Mouse (Mus musculus): ENCODE measurements around the gene Trp53.
"Not testable (repeated sequence)": the region's sequence is repeated elsewhere in the genome, so short reads cannot be mapped to it uniquely, and the experiment has no call there.

The Trp53 gene

DNA sequence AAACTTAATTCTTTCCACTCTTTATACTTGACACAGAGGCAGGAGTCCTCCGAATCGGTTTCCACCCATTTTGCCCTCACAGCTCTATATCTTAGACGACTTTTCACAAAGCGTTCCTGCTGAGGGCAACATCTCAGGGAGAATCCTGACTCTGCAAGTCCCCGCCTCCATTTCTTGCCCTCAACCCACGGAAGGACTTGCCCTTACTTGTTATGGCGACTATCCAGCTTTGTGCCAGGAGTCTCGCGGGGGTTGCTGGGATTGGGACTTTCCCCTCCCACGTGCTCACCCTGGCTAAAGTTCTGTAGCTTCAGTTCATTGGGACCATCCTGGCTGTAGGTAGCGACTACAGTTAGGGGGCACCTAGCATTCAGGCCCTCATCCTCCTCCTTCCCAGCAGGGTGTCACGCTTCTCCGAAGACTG is at the start of gene Trp53, which contains the start of gene Wrap53:
Gene Trp53, plus strand, starts transcription at position 269 of the 424 bp plus-strand sequence.
Gene Wrap53, minus strand, starts transcription at position 165 of the 424 bp plus-strand sequence.
- DNase-seq (ENCODE audit: extremely low read depth, insufficient read length, low spot score), result peak; percentile 84

DNA sequence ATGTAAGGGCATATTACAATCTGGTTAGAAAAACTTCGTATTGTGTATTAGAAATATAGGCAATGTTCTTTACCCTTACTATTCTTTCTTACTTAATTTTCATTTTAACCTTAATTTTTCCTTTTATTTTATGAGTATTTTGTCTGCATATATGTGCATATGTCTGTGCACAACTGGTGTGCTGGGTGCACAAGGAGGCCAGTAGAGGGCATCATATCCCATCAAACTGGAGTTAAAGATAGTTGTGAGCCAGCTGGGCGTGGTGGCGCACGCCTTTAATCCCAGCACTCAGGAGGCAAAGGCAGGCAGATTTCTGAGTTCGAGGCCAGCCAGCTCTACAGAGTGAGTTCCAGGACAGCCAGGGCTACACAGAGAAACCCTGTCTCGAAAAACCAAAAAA is 49.4 kb upstream of the Trp53 start:
- not testable (repeated sequence) for DNase-seq (ENCODE audit: extremely low read depth, insufficient read length, low spot score)

DNA sequence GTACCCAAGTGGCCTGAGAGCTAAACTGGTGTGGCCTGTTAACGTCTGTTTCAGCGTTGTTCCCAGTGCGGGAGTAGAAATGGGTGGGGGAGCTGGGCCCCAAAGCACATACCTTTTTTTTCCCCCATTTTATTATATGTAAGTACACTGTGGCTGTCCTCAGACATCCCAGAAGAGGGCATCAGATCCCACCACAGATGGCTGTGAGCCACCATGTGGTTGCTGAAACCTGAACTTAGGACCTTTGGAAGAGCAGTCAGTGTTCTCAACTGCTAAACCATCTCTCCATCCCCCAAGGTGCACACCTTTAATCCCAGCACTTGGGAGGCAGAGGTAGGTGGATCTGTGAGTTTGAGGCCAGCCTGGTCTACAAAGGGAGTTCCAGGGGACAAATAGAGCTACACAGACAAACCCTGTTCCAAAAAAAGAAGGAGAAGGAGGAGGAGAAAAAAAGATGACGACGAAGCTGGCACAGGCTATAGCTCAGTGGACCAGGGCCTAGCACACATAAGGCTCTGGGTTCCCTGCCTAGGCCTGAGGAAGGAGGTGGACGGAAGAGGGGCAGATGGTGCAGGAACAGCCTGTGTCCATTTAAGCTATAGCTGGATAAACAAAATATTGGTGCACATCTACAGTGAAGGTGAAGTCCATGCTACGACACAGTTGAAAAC is 47.5 kb upstream of the Trp53 start:
- no peak for DNase-seq (ENCODE audit: extremely low read depth, insufficient read length, low spot score)

DNA sequence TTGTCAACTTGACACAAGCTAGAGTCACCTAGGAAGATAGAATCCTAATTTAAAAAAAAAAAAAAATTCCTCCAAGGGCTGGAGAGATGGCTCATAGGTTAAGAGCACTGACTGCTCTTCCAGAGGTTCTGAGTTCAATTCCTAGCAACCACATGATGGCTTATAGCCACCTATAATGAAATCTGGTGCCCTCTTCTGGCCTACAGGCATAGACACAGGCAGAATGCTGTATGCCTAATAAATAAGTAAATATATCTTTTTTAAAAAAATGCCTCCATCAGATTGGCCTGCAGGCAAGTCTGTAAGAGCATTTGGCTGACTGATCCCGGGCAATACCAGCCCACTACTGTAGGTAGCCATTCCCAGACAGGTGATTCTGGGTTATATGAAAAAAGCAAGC is 45.2 kb upstream of the Trp53 start:
- no peak for DNase-seq (ENCODE audit: extremely low read depth, insufficient read length, low spot score)

DNA sequence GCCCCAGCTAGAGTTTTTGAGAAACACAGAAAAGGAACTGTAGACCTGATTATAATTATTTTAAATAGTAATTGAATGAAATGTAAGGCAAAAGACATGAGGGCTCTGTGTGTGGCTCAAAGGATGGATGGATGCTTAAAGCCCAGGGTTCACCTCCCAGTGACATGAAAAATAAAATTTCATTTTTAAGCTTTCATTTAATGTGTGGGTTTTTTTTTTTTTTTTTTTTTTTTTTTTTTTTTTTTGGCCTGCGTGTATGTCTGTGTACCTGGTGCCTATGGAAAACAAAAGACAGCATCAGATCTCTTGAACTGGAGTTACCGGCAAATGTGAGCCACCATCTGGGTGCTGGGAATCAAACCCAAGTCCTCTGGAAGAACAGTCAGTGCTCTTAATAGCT is 39.5 kb upstream of the Trp53 start:
- DNase-seq (ENCODE audit: extremely low read depth, insufficient read length, low spot score), result no peak

DNA sequence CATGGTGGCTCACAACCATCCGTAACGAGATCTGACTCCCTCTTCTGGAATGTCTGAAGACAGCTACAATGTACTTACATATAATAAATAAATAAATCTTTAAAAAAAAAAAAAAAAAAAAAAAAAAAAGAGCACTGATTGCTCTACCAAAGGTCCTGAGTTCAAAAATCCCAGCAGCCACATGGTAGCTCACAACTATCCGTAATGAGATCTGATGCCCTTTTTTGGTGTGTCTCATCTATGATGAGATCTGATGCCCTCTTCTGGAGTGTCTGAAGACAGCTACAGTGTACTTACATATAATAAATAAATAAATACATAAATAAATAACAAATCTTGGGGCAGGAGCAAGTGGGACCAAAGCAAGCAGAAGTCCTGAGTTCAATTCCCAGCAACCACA is 38.4 kb upstream of the Trp53 start:
- DNase-seq (ENCODE audit: extremely low read depth, insufficient read length, low spot score), result not testable (repeated sequence)

DNA sequence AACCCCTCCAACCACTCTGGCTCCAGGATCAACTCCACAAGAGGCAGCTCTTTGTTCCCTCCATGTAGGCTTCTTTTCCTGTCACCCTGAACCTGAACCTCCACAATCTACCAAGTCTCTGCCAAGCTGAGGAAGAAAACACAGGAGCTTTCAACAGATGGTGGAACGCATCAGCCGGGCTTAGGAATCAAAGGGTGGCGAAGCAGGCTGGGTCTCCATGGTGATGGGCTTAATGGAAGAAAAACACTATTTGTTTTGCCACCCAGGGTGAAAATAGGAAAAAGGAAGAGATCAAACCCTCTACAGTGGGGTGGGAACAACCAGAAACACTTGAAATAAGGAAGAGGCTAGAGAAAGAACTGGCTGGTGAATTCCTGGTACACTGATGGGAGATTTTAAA is 36.6 kb upstream of the Trp53 start:
- no peak for DNase-seq (ENCODE audit: extremely low read depth, insufficient read length, low spot score)

DNA sequence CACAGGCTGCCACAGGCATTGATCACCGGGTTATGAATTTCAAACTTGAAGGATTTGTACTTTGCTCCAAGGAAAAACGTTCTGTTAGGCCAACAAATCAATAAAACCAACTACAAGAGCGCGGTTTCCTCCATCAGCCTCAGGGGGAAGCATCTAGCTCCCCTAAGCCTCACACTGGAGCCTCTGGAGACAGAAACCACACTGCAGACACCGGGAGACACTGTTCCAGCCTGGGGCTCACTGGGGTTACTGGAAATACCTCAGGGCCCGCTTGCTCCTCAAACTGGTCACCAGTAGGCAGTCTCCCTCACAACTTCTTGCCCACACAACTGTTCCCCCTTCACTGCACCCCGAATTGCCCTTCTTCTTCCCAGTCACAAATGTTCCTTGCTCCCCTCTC is 34.2 kb upstream of the Trp53 start:
- DNase-seq (ENCODE audit: extremely low read depth, insufficient read length, low spot score), result no peak

DNA sequence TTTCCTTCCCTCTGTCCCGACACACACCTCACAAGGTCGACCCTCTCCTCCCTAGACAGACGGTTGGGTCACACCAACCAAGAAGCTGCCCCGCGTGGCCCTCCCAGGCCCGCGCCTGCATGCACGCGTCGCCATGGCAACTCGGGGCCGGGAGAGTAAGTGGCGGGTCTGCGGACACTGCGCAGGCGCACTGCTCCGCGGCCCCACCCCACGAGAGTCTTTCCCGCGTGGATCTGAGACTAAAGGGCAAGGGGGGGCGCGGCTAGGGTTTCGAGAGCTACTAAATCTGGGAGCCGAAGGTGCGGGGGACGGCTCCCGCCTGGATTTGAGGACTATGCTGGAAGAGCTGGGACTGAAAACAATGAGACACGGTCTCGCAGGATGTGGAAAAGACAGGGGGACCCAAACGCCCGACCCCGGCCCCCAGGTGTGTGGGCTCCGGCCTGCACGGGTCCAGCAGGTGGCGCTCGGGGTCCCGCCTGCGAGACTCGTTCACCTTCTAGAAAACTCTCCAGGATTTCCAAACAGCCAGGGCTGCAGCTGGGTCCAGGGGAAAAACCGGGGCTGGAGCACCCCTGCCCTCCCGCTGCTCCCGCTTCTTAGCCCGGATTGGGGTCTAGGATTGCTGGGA is 33.6 kb upstream of the Trp53 start:
- no peak for DNase-seq (ENCODE audit: extremely low read depth, insufficient read length, low spot score)

DNA sequence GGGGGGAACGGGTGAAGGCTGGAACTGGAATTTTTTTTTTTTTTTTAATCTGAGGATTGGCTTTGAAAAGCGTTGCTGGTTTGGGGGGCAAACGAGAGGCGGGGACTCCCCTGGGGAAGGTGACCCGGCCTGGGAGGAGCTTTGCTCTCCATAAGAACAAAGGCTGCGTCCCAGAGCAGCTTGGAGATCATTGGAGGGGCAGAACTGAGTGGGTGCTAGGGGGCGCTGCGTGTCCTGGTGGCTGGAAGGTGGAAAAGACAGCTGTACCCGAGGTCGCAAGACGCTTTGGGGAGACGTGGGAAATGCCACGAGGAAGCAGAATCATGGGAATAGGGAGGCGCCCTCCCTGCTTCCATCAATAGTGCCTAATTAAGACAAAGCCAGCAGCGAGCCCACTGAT is 33.1 kb upstream of the Trp53 start:
- no peak for DNase-seq (ENCODE audit: extremely low read depth, insufficient read length, low spot score)

DNA sequence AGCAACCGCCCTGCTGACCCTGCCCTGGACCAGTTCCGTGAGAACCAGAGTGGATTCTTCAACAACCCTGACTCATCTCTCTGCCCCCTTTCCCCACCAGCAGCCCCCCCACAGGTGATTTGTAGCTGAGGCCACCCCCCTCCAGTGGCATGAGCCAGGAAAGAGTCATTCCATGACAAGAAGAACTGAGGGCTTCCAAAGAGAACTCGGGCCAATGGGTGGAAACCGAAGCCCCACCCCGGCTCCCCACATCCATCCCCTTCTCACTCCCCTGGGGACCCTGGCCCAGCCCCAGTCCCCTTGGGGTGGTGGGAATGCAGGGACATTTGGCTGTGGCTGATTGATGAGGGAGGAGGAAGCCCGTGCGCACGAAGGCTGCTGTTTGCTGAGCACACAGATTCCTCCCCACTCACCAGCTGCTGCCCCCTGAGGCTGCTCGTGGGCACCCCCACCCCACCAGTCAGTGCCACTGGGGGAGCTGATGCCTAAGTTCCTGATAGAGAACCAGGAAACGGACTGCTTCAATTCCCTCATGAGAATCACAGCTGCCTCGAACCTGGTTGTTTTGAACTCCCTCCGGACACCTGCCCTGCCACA is 31.0 kb upstream of the Trp53 start, which contains the start of gene Dnah2:
Gene Dnah2, minus strand, starts transcription at position 51 of the 597 bp plus-strand sequence.
- no peak for DNase-seq (ENCODE audit: extremely low read depth, insufficient read length, low spot score)

DNA sequence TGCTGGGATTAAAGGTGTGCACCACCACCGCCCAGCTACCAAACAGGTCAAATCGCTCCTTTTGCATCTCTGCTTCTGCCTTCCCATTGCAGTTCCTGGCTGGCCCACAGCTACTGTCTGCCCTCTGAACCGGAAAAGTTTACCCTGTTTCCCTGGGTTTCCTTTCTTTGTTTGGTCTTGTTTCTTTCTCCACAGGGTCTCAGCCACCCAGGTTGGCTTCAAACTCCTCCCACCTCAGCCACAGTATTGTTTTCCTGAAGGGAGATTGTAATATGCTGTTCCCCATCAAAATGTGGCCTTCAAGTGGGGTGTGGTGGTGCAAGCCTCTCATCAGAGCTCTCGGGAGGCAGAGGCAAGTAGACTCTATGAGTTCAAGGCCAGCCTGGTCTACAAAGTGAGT is 28.8 kb upstream of the Trp53 start:
- DNase-seq (ENCODE audit: extremely low read depth, insufficient read length, low spot score), result no peak

DNA sequence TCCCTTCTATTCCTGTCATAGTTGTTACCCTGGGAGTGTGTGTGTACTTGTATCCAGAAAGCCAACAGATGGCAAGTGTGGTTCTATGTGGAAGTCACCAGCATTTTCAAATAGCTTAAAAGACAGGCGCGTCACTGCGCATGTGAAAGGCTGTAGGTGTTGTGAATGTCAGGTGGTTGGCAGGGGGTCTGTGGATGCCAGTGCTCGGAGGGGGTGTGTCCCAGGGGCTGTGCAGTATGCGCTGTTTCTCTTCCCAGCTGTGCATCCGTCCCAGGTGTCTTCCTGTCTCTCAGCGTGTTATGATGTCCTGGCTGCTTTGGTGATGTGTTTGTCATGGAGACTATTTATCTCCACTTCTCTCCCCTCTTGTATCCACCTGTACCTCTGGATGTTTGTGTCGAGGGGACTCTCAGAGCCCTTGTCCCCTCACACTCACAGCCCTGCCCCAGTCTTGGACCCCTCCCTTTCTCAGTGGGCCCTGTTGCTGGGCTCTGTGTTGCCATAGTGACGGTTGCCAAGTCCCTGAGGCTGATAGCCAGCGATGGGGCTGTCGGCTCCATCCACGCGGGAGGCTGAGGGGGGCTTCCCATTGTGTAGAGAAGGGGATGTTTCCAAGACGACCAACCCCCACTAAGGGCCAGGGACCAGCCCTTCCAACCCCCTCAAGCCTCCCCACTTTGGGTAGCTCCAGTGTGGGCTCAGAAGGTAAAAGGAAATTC is 27.4 kb upstream of the Trp53 start:
- no peak for DNase-seq (ENCODE audit: extremely low read depth, insufficient read length, low spot score)

DNA sequence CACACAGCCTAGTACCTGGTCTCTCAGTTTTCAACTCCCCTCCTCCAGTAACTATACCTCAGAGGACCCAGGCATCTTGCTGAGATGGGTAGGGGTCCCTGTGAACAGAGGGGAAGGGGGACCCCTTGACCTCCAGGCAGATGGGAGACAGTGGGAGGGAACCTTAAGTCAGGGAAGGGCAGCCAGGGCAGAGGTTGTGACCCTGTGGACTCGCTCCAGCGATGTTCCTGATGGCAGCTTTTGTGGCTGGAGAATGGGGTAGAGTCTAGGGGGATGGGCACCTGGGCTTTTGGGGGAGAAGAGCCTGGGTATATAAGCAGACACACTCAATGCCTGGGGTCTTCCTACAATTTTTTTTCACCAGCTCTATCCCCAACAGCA is 26.8 kb upstream of the Trp53 start:
- no peak for DNase-seq (ENCODE audit: extremely low read depth, insufficient read length, low spot score)

DNA sequence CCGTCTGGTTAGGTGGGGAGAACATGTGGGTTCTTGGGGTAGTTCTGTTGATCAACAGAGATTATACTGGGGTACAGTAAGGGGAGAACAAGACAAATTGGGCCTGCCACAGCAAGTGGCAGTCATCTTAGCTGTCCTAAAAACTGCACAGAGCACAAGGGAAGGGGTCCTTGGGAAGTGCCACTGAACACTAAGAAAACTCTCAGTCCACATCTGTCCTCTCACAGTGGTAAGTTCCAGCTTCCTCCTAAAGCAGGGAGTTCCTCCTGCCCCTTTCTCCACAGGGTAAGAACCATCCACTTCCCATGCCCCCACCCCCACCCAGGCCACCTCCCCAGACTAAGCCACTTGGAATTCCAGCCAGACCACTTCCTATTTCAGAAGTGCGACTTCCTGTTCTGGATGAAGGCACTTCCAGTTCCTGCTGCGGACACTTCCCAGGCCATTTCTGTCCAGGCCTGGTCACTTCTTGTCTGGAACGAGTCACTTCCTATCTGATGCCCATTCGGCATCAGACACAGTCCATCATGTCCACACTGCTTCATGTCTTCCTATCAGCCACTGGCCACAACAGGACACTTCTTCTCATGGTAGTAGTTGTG is 25.5 kb upstream of the Trp53 start:
- DNase-seq (ENCODE audit: extremely low read depth, insufficient read length, low spot score), result no peak

DNA sequence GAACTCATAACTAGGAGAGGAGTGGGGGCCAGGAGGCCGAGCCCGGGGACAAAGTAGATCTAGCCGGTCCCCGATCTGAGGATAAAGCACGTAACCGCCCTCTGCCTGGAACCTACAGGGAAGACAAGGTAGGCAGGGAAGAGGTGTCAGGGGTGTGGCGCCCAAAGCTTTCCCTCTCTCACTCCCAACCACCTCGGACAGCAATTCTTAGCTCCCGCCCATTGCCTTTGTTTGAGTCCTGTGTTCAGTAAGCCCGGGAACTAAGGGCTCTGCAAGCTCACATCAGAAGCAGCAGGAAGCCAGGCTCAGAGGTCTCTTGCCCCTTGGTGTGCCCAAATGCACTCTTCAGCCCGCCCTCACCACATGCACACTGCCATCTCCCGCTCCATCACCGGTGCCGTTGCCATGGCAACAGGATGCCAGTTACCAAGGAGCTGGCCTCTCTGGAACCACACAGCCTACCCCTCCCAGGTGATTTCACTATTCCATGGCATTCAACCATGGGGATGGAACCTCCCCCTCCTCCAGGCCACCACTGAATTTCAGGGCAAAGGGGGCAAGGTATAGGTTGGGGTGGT is 22.7 kb upstream of the Trp53 start:
- no peak for DNase-seq (ENCODE audit: extremely low read depth, insufficient read length, low spot score)

DNA sequence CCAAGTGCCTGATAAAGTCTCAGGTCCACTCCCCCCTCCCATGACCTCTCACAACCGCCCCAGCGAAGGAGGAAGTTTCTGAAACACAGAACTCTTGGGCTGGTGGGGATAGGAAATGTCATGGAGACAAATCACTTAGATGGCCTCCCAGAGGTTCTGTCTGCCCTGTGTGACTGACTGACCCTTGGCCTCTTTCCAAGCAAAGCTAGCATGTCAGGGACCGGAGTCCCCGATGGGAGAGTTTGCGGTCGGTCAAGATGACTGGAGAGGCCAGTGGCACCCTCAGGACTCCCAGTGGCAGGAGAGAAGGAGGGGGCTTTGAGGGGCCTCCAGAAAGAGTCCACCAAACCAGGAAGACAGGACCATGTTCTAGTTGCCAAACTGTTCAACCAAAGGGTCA is 21.4 kb upstream of the Trp53 start:
- DNase-seq (ENCODE audit: extremely low read depth, insufficient read length, low spot score), result no peak

DNA sequence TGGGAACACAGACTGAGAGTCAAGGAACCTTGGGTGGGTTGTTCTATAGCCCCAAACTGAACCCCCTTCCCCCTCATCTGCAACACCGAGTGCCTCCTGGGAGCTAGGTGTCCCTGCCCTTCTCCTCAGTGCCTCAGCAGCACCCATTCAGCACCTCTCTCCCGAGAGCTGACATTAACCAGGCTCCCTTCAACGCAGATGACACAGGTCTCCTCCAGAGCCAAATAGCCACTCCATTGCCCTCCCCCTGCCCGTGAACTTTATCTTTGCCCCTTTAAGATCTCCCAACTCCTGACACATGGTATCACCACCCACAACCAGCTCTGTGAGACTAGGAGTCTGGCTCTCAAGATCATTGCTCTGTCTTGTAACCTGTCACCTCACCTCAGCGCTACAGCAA is 21.0 kb upstream of the Trp53 start:
- DNase-seq (ENCODE audit: extremely low read depth, insufficient read length, low spot score), result no peak

DNA sequence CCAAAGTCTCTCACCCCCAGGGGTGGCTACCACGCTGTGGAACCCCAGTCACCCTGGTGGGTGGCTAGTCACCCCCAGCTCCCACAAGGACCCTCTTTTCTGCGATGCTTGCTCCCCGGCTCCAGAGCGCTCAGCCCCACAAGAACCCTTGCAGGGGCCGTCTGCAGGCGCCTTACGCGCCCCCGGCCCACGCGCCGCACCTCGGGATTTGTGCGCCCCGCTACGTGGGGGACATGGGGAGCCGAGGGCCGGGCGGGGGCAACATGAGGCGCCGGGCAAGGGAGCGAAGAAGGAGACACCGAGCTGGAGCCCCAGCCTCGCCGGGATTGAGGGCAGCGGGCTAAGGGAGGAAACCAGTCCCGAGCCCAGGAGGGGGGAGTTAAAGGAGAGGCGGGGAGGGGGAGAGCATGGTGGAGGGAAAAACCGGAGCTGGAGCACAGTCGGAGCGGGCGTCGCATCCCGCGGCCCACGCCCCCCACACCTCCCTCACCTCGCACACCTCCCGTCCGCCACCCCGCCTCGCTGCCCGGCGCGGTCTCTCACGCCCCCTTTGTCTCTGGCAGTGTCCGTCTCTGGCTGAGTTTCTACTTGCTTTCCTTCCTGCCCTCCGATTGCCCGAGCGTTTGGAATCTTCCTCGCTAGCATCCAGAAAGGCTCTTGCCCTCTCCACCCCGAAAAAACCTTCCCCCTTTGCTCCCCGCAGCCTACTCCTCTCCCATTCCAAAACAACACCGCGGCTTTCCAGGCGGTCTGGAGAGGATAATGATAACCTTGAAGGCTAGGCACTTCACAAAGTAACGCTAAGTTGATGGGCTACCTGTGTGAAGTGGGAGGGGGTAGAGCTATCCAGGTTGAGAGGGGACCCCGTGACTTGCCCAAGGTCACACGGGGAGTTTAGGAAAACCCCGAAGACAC is 20.1 kb upstream of the Trp53 start, which contains the start of gene Efnb3:
Gene Efnb3, minus strand, starts transcription at position 355 of the 915 bp plus-strand sequence.
- DNase-seq (ENCODE audit: extremely low read depth, insufficient read length, low spot score), result no peak

Data from 3134 (cell line).